Mouse (Mus musculus) granulocyte monocyte progenitor cell, adult 5-6 weeks (primary cell): Measurements from ENCODE around the gene Pcdh7. TPM values are rescaled to one million over a fixed set of nuclear protein-coding genes. Genes with fewer than 3 reads are reported as not detected.

ENCODE experiments used
- ATAC-seq: replicated peaks from 2 replicates; pipeline ENCODE4 v1.8.0; 2016; ENCODE audit warnings: mild to moderate bottlenecking, moderate TSS enrichment, inconsistent platforms; ENCODE audit not compliant: poor library complexity, severe bottlenecking
- total RNA-seq, 2 experiments: library from RNA; stranded (forward) in 1 of 2; stranded (reverse) in 1 of 2; fragments of 200-712, 200-1000 nt in 1 of 2; fragments of >200 nt in 1 of 2; fragmentation: Nextera tagmentation in 1 of 2; gene quantifications; 2 replicates each; pipeline ENCODE4 v1.2.3; 2014 to 2017

The Pcdh7 gene
- total RNA-seq, 2 experiments from 2014 or later, result 0.93 to 1.1 TPM

GRCm38 (mm10) chr5:57788775-57789509, 71.2 kb downstream of the Pcdh7 start:
- ATAC-seq, result no peak

GRCm38 (mm10) chr5:57796337-57796736, 78.6 kb downstream of the Pcdh7 start:
- no peak for ATAC-seq

- ATAC-seq, result no peak
These were observed 80.3 kb downstream of the Pcdh7 start for GRCm38 (mm10) chr5:57797951-57798670.

- ATAC-seq, result no peak
These were observed 85.3 kb downstream of the Pcdh7 start for GRCm38 (mm10) chr5:57803108-57803507.

- ATAC-seq, result no peak
These were observed 86.1 kb downstream of the Pcdh7 start for GRCm38 (mm10) chr5:57803890-57804289.

GRCm38 (mm10) chr5:57807350-57807749, 89.6 kb downstream of the Pcdh7 start:
- ATAC-seq, result no peak

GRCm38 (mm10) chr5:57810641-57811040, 92.9 kb downstream of the Pcdh7 start:
- ATAC-seq, result no peak

GRCm38 (mm10) chr5:57815964-57816589, 98.3 kb downstream of the Pcdh7 start:
- ATAC-seq, result no peak

- ATAC-seq, result no peak
These were observed 102.0 kb downstream of the Pcdh7 start for GRCm38 (mm10) chr5:57819788-57820187.

- no peak for ATAC-seq
These were observed 103.3 kb downstream of the Pcdh7 start for GRCm38 (mm10) chr5:57821099-57821498.

GRCm38 (mm10) chr5:57828437-57828836, 110.7 kb downstream of the Pcdh7 start:
- no peak for ATAC-seq

- no peak for ATAC-seq
These were observed 119.4 kb downstream of the Pcdh7 start for GRCm38 (mm10) chr5:57837150-57837549.

GRCm38 (mm10) chr5:57841357-57842119, 123.8 kb downstream of the Pcdh7 start:
- no peak for ATAC-seq

GRCm38 (mm10) chr5:57847500-57847899, 129.7 kb downstream of the Pcdh7 start:
- ATAC-seq, result no peak

GRCm38 (mm10) chr5:57850111-57850510, 132.3 kb downstream of the Pcdh7 start:
- no peak for ATAC-seq

GRCm38 (mm10) chr5:57857316-57857715, 139.5 kb downstream of the Pcdh7 start:
- peak; percentile 87 for ATAC-seq

GRCm38 (mm10) chr5:57864254-57864653, 146.5 kb downstream of the Pcdh7 start:
- peak; percentile 61 for ATAC-seq

- no peak for ATAC-seq
These were observed 147.5 kb downstream of the Pcdh7 start for GRCm38 (mm10) chr5:57865256-57865655.

- no peak for ATAC-seq
These were observed 148.3 kb downstream of the Pcdh7 start for GRCm38 (mm10) chr5:57866097-57866496.

GRCm38 (mm10) chr5:57867906-57868305, 150.1 kb downstream of the Pcdh7 start:
- no peak for ATAC-seq

GRCm38 (mm10) chr5:57868702-57869101, 150.9 kb downstream of the Pcdh7 start:
- ATAC-seq, result no peak
